Mouse (Mus musculus): ENCODE measurements at regions not wholly inside any gene's neighbourhood (a gene's known extent, or its start where the extent isn't known, plus 50 kb on each side); places are given as distances from the start of the nearest gene placed in this dataset.

DNA sequence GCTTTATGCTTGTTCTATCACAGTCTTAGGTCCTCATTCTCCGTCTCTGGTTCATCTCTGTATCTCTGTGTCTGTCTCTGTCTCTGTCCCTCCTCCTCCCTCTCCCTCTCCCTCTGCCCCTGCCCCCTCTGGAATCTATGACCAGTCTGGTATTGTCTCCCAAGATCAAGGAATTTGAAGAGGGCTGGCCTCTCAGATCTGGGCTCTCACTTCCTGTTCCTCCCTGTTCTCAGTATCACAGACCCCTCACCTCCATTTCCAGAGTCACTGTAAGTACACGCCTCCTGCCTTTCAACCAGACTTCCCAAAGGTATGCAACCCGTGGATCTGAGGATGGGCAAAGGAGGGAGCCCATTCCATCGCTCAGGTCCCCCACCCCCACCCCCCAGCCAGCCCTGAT is 144.7 kb upstream of the Jarid2 start:
- WGBS = 75% methylated on average over 4 of the region's 4 CpGs
- Histone ChIP-seq H3K4me3 (replicated peaks; ENCODE audit: insufficient read depth, low read depth, low read length) (no peak overlapping the region), H3K4me1 (ENCODE audit: control insufficient read depth, insufficient read depth, low read length) (no peaks in the 10 kb centered on the region), H3K27ac (ENCODE audit: insufficient read depth, low read length) (no peak overlapping the region), H3K27me3 (ENCODE audit: control insufficient read depth, insufficient read depth, low read length) (no peaks in the 10 kb centered on the region)
- no peak for DNase-seq
- TF ChIP-seq POLR2A (IDR thresholded peaks at IDR 0.05; ENCODE audit: borderline replicate concordance, insufficient read depth, low read length) (no peak), CTCF (IDR thresholded peaks at IDR 0.05; ENCODE audit: borderline replicate concordance, insufficient read depth, low read depth, low read length) (no peak)

DNA sequence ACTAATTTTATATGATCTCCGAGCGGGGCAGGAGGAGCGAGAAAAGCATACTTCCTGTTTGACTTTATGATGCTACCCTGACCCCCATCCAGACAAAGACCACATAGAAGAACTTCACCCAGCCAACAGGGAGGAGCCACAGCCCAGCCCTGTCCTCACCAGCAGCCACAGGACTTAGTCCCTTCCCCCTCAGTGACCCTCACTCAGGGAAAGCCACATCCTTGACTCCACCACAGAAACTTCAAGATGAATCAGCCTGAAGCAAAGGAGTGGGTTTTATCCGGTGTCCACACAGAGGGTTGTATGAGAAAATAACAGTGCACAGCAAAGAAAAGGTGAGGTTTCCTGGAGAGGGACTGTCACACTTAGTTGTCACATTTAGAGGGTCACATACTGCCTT is 141.4 kb upstream of the Jarid2 start:
- Histone ChIP-seq H3K4me3 (replicated peaks; ENCODE audit: insufficient read depth, low read depth, low read length) (no peak overlapping the region), H3K27ac (ENCODE audit: insufficient read depth, low read length) (no peak overlapping the region), H3K4me1 (ENCODE audit: control insufficient read depth, insufficient read depth, low read length) (no peaks in the 10 kb centered on the region), H3K27me3 (ENCODE audit: control insufficient read depth, insufficient read depth, low read length) (no peaks in the 10 kb centered on the region)
- no peak for TF ChIP-seq POLR2A (IDR thresholded peaks at IDR 0.05; ENCODE audit: borderline replicate concordance, insufficient read depth, low read length)
- TF ChIP-seq CTCF (IDR thresholded peaks at IDR 0.05; ENCODE audit: borderline replicate concordance, insufficient read depth, low read depth, low read length) = no peak
- 97% methylated on average over 4 of the region's 4 CpGs for WGBS
- no peak for DNase-seq

- no peak overlapping the region for H3K27ac ChIP-seq (ENCODE audit: insufficient read depth, low read length)
- no peaks in the 10 kb centered on the region for H3K4me1 ChIP-seq (ENCODE audit: control insufficient read depth, insufficient read depth, low read length)
Measured at GRCm38 (mm10) chr13:44594645-44595044, 134.6 kb upstream of the Jarid2 start.

GRCm38 (mm10) chr13:44597666-44598065 is 131.6 kb upstream of the Jarid2 start:
- WGBS = 92% methylated on average over 1 of the region's 1 CpGs

More at GRCm38 (mm10) chr13:44594645-44595044, 134.6 kb upstream of the Jarid2 start:
- Histone ChIP-seq H3K4me3 (replicated peaks; ENCODE audit: insufficient read depth, low read depth, low read length) (no peak overlapping the region), H3K27me3 (ENCODE audit: control insufficient read depth, insufficient read depth, low read length) (no peaks in the 10 kb centered on the region)
- DNase-seq = no peak
- TF ChIP-seq CTCF (IDR thresholded peaks at IDR 0.05; ENCODE audit: borderline replicate concordance, insufficient read depth, low read depth, low read length) (no peak), POLR2A (IDR thresholded peaks at IDR 0.05; ENCODE audit: borderline replicate concordance, insufficient read depth, low read length) (no peak)
- 79% methylated on average over 5 of the region's 5 CpGs for WGBS

GRCm38 (mm10) chr13:44601024-44601423 is 128.2 kb upstream of the Jarid2 start:
- DNase-seq = no peak
- WGBS = 92% methylated on average over 2 of the region's 2 CpGs
- H3K4me1 ChIP-seq (ENCODE audit: control insufficient read depth, insufficient read depth, low read length) = no peaks in the 10 kb centered on the region
- no peak overlapping the region for H3K4me3 ChIP-seq (replicated peaks; ENCODE audit: insufficient read depth, low read depth, low read length)
- no peaks in the 10 kb centered on the region for H3K27me3 ChIP-seq (ENCODE audit: control insufficient read depth, insufficient read depth, low read length)
- no peak for TF ChIP-seq POLR2A (IDR thresholded peaks at IDR 0.05; ENCODE audit: borderline replicate concordance, insufficient read depth, low read length)
- TF ChIP-seq CTCF (IDR thresholded peaks at IDR 0.05; ENCODE audit: borderline replicate concordance, insufficient read depth, low read depth, low read length) = no peak
- no peak overlapping the region for H3K27ac ChIP-seq (ENCODE audit: insufficient read depth, low read length)

More at GRCm38 (mm10) chr13:44597666-44598065, 131.6 kb upstream of the Jarid2 start:
- Histone ChIP-seq H3K4me1 (ENCODE audit: control insufficient read depth, insufficient read depth, low read length) (no peaks in the 10 kb centered on the region), H3K27me3 (ENCODE audit: control insufficient read depth, insufficient read depth, low read length) (no peaks in the 10 kb centered on the region), H3K27ac (ENCODE audit: insufficient read depth, low read length) (no peak overlapping the region), H3K4me3 (replicated peaks; ENCODE audit: insufficient read depth, low read depth, low read length) (no peak overlapping the region)
- no peak for TF ChIP-seq POLR2A (IDR thresholded peaks at IDR 0.05; ENCODE audit: borderline replicate concordance, insufficient read depth, low read length)
- no peak for TF ChIP-seq CTCF (IDR thresholded peaks at IDR 0.05; ENCODE audit: borderline replicate concordance, insufficient read depth, low read depth, low read length)
- DNase-seq = no peak

DNA sequence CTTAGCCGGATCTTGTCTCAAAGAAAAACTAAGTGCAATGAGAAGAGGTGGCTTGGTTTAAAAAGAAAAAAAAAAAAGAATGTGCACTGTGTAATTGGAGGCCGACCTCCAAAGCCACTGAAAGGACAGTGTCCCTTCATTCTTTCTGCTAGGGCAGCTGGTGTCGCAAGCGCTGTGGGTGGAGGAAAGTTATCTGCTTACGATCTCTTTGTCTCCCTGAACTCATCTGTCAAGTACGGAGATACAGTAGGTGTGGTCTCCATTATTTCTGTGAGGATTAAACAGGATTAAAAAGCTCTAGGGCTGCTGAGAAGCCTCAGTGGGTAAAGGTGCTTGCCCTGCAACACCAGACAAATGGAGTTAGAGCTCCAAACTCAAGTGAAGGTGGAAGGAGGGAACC is 126.6 kb upstream of the Jarid2 start:
- Histone ChIP-seq H3K27ac (ENCODE audit: insufficient read depth, low read length) (no peak overlapping the region), H3K4me3 (replicated peaks; ENCODE audit: insufficient read depth, low read depth, low read length) (no peak overlapping the region), H3K4me1 (ENCODE audit: control insufficient read depth, insufficient read depth, low read length) (no peaks in the 10 kb centered on the region), H3K27me3 (ENCODE audit: control insufficient read depth, insufficient read depth, low read length) (no peaks in the 10 kb centered on the region)
- TF ChIP-seq POLR2A (IDR thresholded peaks at IDR 0.05; ENCODE audit: borderline replicate concordance, insufficient read depth, low read length) (no peak), CTCF (IDR thresholded peaks at IDR 0.05; ENCODE audit: borderline replicate concordance, insufficient read depth, low read depth, low read length) (no peak)
- no peak for DNase-seq
- 86% methylated on average over 6 of the region's 6 CpGs for WGBS

GRCm38 (mm10) chr13:44607316-44608285 is 121.7 kb upstream of the Jarid2 start:
- TF ChIP-seq POLR2A (IDR thresholded peaks at IDR 0.05; ENCODE audit: borderline replicate concordance, insufficient read depth, low read length) (no peak), CTCF (IDR thresholded peaks at IDR 0.05; ENCODE audit: borderline replicate concordance, insufficient read depth, low read depth, low read length) (no peak)
- Histone ChIP-seq H3K4me1 (ENCODE audit: control insufficient read depth, insufficient read depth, low read length) (no peaks in the 10 kb centered on the region), H3K27ac (ENCODE audit: insufficient read depth, low read length) (no peak overlapping the region), H3K4me3 (replicated peaks; ENCODE audit: insufficient read depth, low read depth, low read length) (no peak overlapping the region), H3K27me3 (ENCODE audit: control insufficient read depth, insufficient read depth, low read length) (no peaks in the 10 kb centered on the region; the same call in 1 of the 2 replicates)
- WGBS = 63% methylated on average over 13 of the region's 13 CpGs
- no peak for DNase-seq

DNA sequence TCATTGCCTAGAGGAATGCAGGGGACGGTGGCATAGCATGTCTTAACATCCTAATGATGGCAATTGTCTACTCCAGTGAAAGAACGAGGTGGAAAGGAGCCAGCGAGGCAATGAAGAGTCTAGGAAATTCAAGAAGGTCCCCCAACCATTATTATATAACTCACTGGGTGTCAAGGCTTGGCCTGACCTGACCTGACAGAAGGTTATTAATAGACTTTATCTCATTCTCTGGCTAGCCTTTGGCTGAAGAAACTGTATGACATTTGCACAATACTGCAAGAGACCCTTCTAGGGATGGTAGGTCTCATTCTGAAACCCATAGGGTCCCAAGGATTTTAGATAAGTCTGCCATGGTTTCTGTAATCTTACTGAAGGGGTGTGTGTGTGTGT is 121.0 kb upstream of the Jarid2 start:
- WGBS = 84% methylated on average over 3 of the region's 3 CpGs
- TF ChIP-seq CTCF (IDR thresholded peaks at IDR 0.05; ENCODE audit: borderline replicate concordance, insufficient read depth, low read depth, low read length) (no peak), POLR2A (IDR thresholded peaks at IDR 0.05; ENCODE audit: borderline replicate concordance, insufficient read depth, low read length) (no peak)
- H3K27me3 ChIP-seq (ENCODE audit: control insufficient read depth, insufficient read depth, low read length) = no peaks in the 10 kb centered on the region; the same call in 1 of the 2 replicates

More for the DNA sequence above, 121.0 kb upstream of the Jarid2 start:
- no peak for DNase-seq
- H3K4me1 ChIP-seq (ENCODE audit: control insufficient read depth, insufficient read depth, low read length) = no peaks in the 10 kb centered on the region
- no peak overlapping the region for H3K4me3 ChIP-seq (replicated peaks; ENCODE audit: insufficient read depth, low read depth, low read length)
- H3K27ac ChIP-seq (ENCODE audit: insufficient read depth, low read length) = no peak overlapping the region

Measured in cerebellum, adult 2 months (tissue).